Mouse (Mus musculus) ES-Bruce4 (cell line): ENCODE measurements around the gene Kcnd1.

Source experiments
- CTCF ChIP-seq: IDR thresholded peaks from one replicate; pipeline ENCODE4 v1.8.1; 2011; ENCODE audit warnings: low read depth, low read length
- EP300 ChIP-seq: IDR thresholded peaks from 2 replicates; pipeline ENCODE4 v1.6.1; 2011; ENCODE audit warnings: low read depth, low read length; ENCODE audit not compliant: insufficient read depth
- POLR2A ChIP-seq: IDR thresholded peaks from one replicate; pipeline ENCODE4 v1.8.1; 2011; ENCODE audit warnings: low read length; ENCODE audit not compliant: insufficient read depth

- no peak for TF ChIP-seq CTCF
- no peak for TF ChIP-seq EP300
- no peak for TF ChIP-seq POLR2A
These were observed 25.8 kb downstream of the Kcnd1 start for GRCm38 (mm10) chrX:7847845-7848244.
